Mouse (Mus musculus): Measurements from ENCODE around the gene Grk2.

- TF ChIP-seq POLR2A (IDR thresholded peaks at IDR 0.05; ENCODE audit: insufficient read length, low read depth) (no peak), CEBPB (IDR thresholded peaks at IDR 0.05; ENCODE audit: insufficient read depth, poor library complexity, severe bottlenecking) (no peak), MYOD1 (IDR thresholded peaks at IDR 0.05; ENCODE audit: control insufficient read depth in 1 of 3, insufficient read length in 2 of 3, low read depth in 2 of 3) (no peak), SRF (IDR thresholded peaks at IDR 0.05; ENCODE audit: control insufficient read depth, insufficient read length, low read depth) (no peak), POLR2AphosphoS2 (IDR thresholded peaks at IDR 0.05; ENCODE audit: insufficient read length, low read depth) (no peak), REST (IDR thresholded peaks at IDR 0.05; ENCODE audit: insufficient read depth, insufficient read length) (no peak), TCF12 (IDR thresholded peaks at IDR 0.05; ENCODE audit: insufficient read depth, poor library complexity, severe bottlenecking) (no peak), MAX (IDR thresholded peaks at IDR 0.05; ENCODE audit: low read depth) (no peak), E2F4 (IDR thresholded peaks at IDR 0.05; ENCODE audit: insufficient read depth) (no peak), USF1 (IDR thresholded peaks at IDR 0.05; ENCODE audit: low read depth) (no peak), MYOG (IDR thresholded peaks at IDR 0.05; ENCODE audit: control insufficient read depth in 1 of 3, insufficient read depth in 1 of 3, insufficient read length in 2 of 3, low read depth in 2 of 3) (no peak)
Measured at GRCm38 (mm10) chr19:4295391-4295790, 10.6 kb downstream of the Grk2 start.

All from myocyte (in vitro differentiated cells).